Mouse (Mus musculus): ENCODE measurements at regions not wholly inside any gene's neighbourhood (a gene's known extent, or its start where the extent isn't known, plus 50 kb on each side); places are given as distances from the start of the nearest gene placed in this dataset.

DNA sequence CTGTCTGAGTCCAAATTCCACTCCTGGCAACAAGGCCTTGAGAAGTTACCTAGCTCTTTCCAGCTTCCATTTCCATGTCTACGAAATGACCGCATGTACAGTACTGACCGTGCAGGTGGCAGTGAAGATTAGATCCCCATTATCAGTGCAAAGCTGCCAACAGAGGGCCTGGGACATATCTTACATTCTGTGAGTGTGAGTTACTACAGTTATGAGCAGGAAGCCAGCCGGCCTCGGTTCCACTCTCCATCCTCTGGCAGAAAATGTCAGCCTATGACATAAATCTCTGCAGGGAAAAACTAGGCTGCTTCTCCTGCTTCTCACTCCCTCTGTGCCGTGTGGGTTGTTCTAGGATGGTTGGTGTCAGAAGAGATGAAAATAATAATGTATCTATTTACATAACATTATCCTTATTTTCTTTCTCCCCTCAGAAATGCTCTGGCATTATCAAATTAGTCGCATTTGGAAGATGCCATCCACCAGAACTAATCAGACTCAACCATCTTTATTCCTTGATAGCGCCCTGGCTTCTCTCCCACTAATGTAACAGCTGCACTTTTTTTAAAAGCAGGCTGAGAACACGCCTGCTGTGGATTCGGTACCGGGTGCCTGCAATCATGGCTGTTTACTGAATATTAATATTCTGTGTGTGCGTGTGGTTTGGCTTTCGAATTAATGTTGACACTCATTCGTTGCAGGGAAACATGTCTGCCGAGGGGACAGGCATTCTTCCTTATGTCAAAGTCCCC, 77.5 kb downstream of the Dyrk2 start:
- 92% methylated on average over 15 of the region's 15 CpGs for WGBS
- Histone ChIP-seq H3K4me3 (ENCODE audit: control insufficient read depth, insufficient read depth, low read length) (no peak overlapping the region), H3K27ac (ENCODE audit: control insufficient read depth, insufficient read depth, low read length) (no peak overlapping the region), H3K36me3 (ENCODE audit: control insufficient read depth, insufficient read depth, low read length) (no peaks in the 10 kb centered on the region), H3K27me3 (ENCODE audit: control insufficient read depth, insufficient read depth, low read length) (no peaks in the 10 kb centered on the region), H3K4me1 (replicated peaks; ENCODE audit: control insufficient read depth, insufficient read depth, low read length) (0 out of 2 replicates have a peak, but pooled peaks cover 4% of the 10 kb centered on the region)
- no peak for DNase-seq
- TF ChIP-seq CTCF (IDR thresholded peaks at IDR 0.05; ENCODE audit: borderline replicate concordance, control insufficient read depth, extremely low read depth, insufficient read depth, low read length, poor library complexity) (no peak), POLR2A (IDR thresholded peaks at IDR 0.05; ENCODE audit: control insufficient read depth, extremely low read depth, insufficient read depth, low read length, poor library complexity) (no peak)

DNA sequence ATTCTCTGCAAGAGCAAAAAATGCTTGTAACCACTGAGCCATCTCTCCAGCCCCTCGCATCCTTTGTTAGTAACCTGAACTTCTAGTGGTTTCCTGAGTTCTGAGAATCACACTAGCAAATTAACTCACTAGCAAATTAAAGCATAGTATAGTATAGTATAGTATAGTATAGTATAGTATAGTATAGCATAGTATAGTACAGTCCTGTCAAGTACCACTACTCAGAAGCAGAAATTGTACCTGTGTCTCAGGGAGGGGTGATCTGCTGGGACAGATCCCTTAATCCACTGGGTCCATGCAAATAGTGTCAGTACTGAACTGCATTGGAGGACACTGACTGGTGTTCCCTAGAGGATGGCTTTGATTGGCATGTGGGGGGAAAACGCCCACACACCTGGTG, 76.2 kb downstream of the Dyrk2 start:
- no peak for DNase-seq
- H3K4me1 ChIP-seq (replicated peaks; ENCODE audit: control insufficient read depth, insufficient read depth, low read length) = 0 out of 2 replicates have a peak, but pooled peaks cover 4% of the 10 kb centered on the region
- no peaks in the 10 kb centered on the region for H3K27me3 ChIP-seq (ENCODE audit: control insufficient read depth, insufficient read depth, low read length)
- H3K36me3 ChIP-seq (ENCODE audit: control insufficient read depth, insufficient read depth, low read length) = no peaks in the 10 kb centered on the region
- no peak overlapping the region for H3K27ac ChIP-seq (ENCODE audit: control insufficient read depth, insufficient read depth, low read length)
- 54% methylated on average over 2 of the region's 2 CpGs for WGBS
- TF ChIP-seq POLR2A (IDR thresholded peaks at IDR 0.05; ENCODE audit: control insufficient read depth, extremely low read depth, insufficient read depth, low read length, poor library complexity) = no peak
- TF ChIP-seq CTCF (IDR thresholded peaks at IDR 0.05; ENCODE audit: borderline replicate concordance, control insufficient read depth, extremely low read depth, insufficient read depth, low read length, poor library complexity) = no peak
- no peak overlapping the region for H3K4me3 ChIP-seq (ENCODE audit: control insufficient read depth, insufficient read depth, low read length)

DNA sequence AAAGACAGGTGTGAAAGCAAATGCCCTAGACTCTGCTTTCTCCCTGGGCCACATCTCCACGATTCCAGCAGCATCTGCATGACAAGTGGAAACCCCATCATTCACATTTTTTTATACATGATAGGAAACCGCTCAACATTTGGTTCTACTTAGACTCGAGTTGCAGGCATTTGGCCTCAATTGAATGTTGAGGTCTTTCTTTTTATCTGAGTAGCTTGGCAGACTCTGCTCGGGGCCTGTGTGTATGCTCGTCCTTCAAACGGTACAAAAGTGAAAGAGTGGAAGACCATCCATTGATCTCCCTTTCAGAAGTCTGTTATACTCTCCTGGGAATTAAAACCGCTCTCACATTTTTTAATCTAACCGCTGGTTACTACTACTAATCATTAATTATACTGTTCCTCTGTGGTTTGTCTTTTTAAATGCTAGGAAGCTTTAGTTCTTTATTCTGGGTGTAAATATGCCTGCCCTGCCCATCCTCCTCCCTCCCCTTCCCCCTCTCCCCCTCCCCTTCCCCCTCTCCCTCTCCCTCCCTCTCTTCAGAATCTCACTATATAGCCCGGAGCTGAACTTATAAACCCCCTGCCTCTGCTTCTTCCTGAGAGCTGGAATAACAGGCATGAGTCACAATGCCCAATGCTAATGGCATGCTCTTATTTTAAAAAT, 75.5 kb downstream of the Dyrk2 start:
- H3K27me3 ChIP-seq (ENCODE audit: control insufficient read depth, insufficient read depth, low read length) = no peaks in the 10 kb centered on the region
- no peak overlapping the region for H3K4me3 ChIP-seq (ENCODE audit: control insufficient read depth, insufficient read depth, low read length)
- H3K4me1 ChIP-seq (replicated peaks; ENCODE audit: control insufficient read depth, insufficient read depth, low read length) = 0 out of 2 replicates have a peak, but pooled peaks cover 4% of the 10 kb centered on the region
- no peak for DNase-seq
- 72% methylated on average over 9 of the region's 9 CpGs for WGBS
- no peak for TF ChIP-seq CTCF (IDR thresholded peaks at IDR 0.05; ENCODE audit: borderline replicate concordance, control insufficient read depth, extremely low read depth, insufficient read depth, low read length, poor library complexity)
- TF ChIP-seq POLR2A (IDR thresholded peaks at IDR 0.05; ENCODE audit: control insufficient read depth, extremely low read depth, insufficient read depth, low read length, poor library complexity) = no peak
- no peak overlapping the region for H3K27ac ChIP-seq (ENCODE audit: control insufficient read depth, insufficient read depth, low read length)
- H3K36me3 ChIP-seq (ENCODE audit: control insufficient read depth, insufficient read depth, low read length) = no peaks in the 10 kb centered on the region

DNA sequence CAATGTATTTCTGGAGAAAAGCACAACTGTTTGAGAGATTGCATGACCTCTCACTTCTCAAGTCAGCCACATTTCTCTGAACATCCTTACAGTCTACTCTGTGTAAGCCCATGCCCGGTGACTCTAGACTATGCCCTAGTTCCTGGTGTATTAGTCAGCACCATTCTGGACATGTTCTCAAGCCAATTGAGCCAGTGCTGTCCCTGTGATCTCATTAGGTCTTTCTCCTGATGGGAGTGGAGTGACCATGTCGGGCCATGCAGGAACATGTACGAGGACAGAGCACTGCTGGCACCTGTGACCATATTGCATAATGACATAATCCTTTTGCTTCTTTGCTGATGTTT, 75.0 kb downstream of the Dyrk2 start:
- 92% methylated on average over 3 of the region's 3 CpGs for WGBS
- Histone ChIP-seq H3K27ac (ENCODE audit: control insufficient read depth, insufficient read depth, low read length) (no peak overlapping the region), H3K4me1 (replicated peaks; ENCODE audit: control insufficient read depth, insufficient read depth, low read length) (0 out of 2 replicates have a peak, but pooled peaks cover 4% of the 10 kb centered on the region), H3K4me3 (ENCODE audit: control insufficient read depth, insufficient read depth, low read length) (no peak overlapping the region), H3K27me3 (ENCODE audit: control insufficient read depth, insufficient read depth, low read length) (no peaks in the 10 kb centered on the region), H3K36me3 (ENCODE audit: control insufficient read depth, insufficient read depth, low read length) (no peaks in the 10 kb centered on the region)
- TF ChIP-seq CTCF (IDR thresholded peaks at IDR 0.05; ENCODE audit: borderline replicate concordance, control insufficient read depth, extremely low read depth, insufficient read depth, low read length, poor library complexity) = no peak
- no peak for TF ChIP-seq POLR2A (IDR thresholded peaks at IDR 0.05; ENCODE audit: control insufficient read depth, extremely low read depth, insufficient read depth, low read length, poor library complexity)
- DNase-seq = no peak

DNA sequence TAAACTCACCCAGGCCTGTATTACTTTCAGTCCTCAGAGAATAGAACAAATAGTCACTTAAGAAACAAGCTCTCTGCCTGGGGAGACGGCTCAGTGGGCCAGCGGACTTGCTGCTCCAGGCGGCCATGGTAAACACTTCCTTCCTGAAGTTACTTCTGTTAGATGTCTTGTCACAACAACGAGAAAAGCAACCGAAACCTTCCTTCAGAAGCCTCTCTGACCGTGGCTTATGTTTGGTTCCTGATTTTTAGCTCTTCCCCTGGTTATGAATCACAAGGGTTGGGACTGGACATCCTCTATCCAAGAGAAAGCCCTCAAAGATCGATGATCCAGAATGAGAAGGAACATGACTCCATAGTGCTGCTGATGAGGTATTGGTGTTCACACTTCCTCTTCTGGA, 73.5 kb downstream of the Dyrk2 start:
- no peaks in the 10 kb centered on the region for H3K27me3 ChIP-seq (ENCODE audit: control insufficient read depth, insufficient read depth, low read length)
- no peak overlapping the region for H3K27ac ChIP-seq (ENCODE audit: control insufficient read depth, insufficient read depth, low read length)
- TF ChIP-seq CTCF (IDR thresholded peaks at IDR 0.05; ENCODE audit: borderline replicate concordance, control insufficient read depth, extremely low read depth, insufficient read depth, low read length, poor library complexity) (no peak), POLR2A (IDR thresholded peaks at IDR 0.05; ENCODE audit: control insufficient read depth, extremely low read depth, insufficient read depth, low read length, poor library complexity) (no peak)
- no peaks in the 10 kb centered on the region for H3K36me3 ChIP-seq (ENCODE audit: control insufficient read depth, insufficient read depth, low read length)
- DNase-seq = no peak
- H3K4me1 ChIP-seq (replicated peaks; ENCODE audit: control insufficient read depth, insufficient read depth, low read length) = 0 out of 2 replicates have a peak, but pooled peaks cover 4% of the 10 kb centered on the region
- 22% methylated on average over 7 of the region's 7 CpGs for WGBS
- no peak overlapping the region for H3K4me3 ChIP-seq (ENCODE audit: control insufficient read depth, insufficient read depth, low read length)

DNA sequence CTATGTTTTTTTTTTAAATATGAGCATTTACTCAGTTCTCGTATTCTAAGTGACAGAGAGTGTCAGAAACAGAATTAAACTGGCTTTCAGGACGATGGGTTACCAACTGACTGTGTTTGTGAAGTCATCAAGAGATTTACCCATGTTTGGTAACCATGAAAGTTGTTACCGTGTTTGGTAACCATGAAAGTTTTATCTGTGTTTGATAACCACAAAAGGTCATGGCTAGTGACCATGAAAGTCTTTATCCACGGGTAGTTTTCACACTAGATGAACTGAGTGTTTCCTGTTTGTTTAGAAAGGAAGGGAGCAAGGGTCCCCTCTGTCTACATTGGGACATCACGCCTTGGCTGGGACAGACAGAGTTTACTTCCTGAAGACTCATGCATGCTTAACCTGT, 72.8 kb downstream of the Dyrk2 start:
- no peak overlapping the region for H3K27ac ChIP-seq (ENCODE audit: control insufficient read depth, insufficient read depth, low read length)
- H3K4me3 ChIP-seq (ENCODE audit: control insufficient read depth, insufficient read depth, low read length) = no peak overlapping the region
- H3K36me3 ChIP-seq (ENCODE audit: control insufficient read depth, insufficient read depth, low read length) = no peaks in the 10 kb centered on the region
- WGBS = 69% methylated on average over 5 of the region's 5 CpGs
- H3K27me3 ChIP-seq (ENCODE audit: control insufficient read depth, insufficient read depth, low read length) = no peaks in the 10 kb centered on the region
- TF ChIP-seq POLR2A (IDR thresholded peaks at IDR 0.05; ENCODE audit: control insufficient read depth, extremely low read depth, insufficient read depth, low read length, poor library complexity) (no peak), CTCF (IDR thresholded peaks at IDR 0.05; ENCODE audit: borderline replicate concordance, control insufficient read depth, extremely low read depth, insufficient read depth, low read length, poor library complexity) (no peak)
- 0 out of 2 replicates have a peak, but pooled peaks cover 4% of the 10 kb centered on the region for H3K4me1 ChIP-seq (replicated peaks; ENCODE audit: control insufficient read depth, insufficient read depth, low read length)
- no peak for DNase-seq
